Mouse (Mus musculus): ENCODE measurements at regions not wholly inside any gene's neighbourhood (a gene's known extent, or its start where the extent isn't known, plus 50 kb on each side); places are given as distances from the start of the nearest gene placed in this dataset.
"Not testable (repeated sequence)": the region's sequence is repeated elsewhere in the genome, so short reads cannot be mapped to it uniquely, and the experiment has no call there.

DNA sequence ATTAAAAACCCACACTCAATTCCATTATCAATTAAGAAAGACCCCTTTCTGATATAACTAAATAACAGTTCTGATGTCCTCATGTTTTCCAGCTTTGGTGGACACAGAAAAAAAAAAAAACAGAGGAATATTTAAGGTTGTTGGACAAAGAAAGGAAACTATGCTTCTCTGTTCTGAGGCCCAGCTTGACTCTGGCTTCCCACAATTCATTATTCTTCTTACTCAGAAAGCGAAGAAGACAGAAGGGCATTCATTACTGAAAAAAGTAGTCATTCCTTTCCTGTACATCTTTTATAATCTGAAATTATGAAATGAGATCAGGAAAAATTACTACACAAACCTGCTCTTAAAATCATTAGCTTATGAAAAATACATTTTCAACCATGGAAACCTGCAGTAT lies 263.2 kb upstream of the 1700008P02Rik start:
- DNase-seq = no peak

GRCm38 (mm10) chr3:6876265-6876664 lies 256.0 kb upstream of the 1700008P02Rik start:
- no peak for DNase-seq

DNA sequence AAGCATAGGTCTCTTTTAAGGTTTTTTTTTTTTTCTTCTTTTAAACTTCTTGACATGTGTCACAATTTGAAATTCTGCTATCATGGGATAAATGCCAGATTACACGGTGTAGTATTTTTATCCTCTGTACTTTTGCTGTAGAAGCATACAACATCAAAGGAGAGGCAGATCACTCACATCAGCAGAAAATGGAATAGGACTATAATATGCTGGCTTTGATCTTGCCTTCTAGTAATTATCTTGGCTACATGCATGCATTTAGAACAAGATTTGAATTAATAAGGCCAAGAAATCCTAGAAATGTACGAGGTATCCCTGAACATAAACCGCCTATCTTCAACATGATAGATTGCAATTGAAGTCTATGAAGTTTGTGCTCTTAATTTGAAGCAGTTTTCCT lies 251.9 kb upstream of the 1700008P02Rik start:
- DNase-seq = no peak

GRCm38 (mm10) chr3:6871752-6872151 lies 251.5 kb upstream of the 1700008P02Rik start:
- DNase-seq = no peak

- no peak for DNase-seq
These were observed 245.9 kb upstream of the 1700008P02Rik start for GRCm38 (mm10) chr3:6866148-6866483.

- no peak for DNase-seq
These were observed 245.4 kb upstream of the 1700008P02Rik start for GRCm38 (mm10) chr3:6865462-6866147.

- no peak for DNase-seq
These were observed 239.6 kb upstream of the 1700008P02Rik start for GRCm38 (mm10) chr3:6859866-6860180.

DNA sequence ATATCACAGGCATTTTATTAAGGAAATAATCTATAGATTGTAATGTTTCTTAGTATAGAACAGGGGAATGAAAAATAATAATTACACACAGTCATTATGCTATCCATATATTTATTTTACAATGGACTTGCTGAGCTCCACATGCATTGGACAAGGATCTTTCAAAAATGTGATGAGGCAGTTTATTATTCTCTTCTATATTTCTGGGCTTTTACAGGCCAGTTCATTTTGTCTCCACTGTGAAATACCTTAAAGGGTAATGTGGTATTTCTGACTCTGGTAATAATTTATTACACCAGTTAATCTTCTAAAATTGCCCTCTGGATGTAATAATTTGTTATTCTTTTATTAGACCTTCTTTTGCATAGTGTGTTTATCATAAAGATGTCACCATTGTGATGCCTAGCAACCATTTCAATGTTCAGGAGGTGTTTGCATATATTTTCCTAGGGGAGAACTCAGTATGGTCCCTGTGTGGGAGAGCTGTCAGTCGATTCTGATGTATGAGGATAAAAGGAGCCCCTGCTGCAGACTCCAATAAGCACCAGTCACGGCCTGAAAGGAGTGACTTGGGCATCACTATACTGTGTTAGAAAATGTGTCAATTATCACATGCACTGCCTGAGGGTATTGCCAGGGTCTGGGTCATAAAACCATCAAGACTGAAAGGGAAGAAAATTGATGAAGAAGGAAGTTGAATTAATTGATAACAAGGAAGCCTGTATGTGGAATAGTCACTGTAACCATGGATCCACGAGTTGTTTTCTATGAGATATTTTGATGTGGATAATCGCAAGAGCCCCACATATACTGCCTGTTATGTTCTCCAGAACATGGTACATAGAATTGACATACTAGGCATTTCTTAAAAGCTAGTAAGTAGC lies 239.0 kb upstream of the 1700008P02Rik start:
- no peak for DNase-seq

GRCm38 (mm10) chr3:6819332-6819731 lies 199.1 kb upstream of the 1700008P02Rik start:
- no peak for DNase-seq

DNA sequence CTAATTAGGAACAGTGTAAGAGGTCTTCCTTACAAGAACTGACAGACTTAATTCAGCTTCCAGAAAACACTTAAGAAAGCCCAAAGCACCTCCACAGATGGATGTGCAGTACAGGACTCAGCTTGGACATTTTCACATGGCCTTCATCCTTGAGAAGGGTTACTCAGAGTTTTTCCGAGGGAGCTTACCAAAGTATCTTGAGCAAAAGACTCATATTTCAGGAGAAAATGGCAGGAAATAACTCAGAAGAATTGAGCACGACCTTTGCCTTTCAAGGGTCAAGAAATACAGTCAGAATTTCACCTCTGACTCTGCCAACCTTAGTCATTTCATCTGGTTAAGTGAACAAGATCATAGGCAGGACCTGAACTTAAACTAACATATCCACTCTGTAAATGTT lies 192.1 kb upstream of the 1700008P02Rik start:
- DNase-seq = no peak

- no peak for DNase-seq
These were observed 189.2 kb upstream of the 1700008P02Rik start for GRCm38 (mm10) chr3:6809381-6809950.

- DNase-seq = not testable (repeated sequence)
These were observed 180.0 kb upstream of the 1700008P02Rik start for GRCm38 (mm10) chr3:6800092-6800716.

DNA sequence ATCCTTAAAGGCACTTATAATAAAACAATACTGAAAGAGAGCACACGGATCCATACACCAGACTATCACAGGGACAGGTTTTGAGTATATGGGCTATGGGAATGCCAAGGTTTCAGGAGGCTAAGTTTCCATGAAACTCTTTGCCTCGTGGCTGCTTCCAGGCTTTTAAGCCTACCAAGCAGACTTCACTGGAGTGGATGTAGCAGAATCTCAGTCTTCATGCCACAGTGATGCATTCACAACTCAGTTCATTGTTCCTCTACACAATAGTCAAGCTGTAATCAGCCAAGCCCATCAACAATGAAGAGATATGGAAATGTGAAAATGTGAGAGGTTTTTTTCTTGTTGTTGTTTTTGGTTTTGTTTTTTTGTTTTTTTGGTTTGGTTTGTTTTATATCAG lies 148.3 kb upstream of the 1700008P02Rik start:
- no peak for DNase-seq

- not testable (repeated sequence) for DNase-seq
These were observed 147.8 kb upstream of the 1700008P02Rik start for GRCm38 (mm10) chr3:6768085-6768484.

DNA sequence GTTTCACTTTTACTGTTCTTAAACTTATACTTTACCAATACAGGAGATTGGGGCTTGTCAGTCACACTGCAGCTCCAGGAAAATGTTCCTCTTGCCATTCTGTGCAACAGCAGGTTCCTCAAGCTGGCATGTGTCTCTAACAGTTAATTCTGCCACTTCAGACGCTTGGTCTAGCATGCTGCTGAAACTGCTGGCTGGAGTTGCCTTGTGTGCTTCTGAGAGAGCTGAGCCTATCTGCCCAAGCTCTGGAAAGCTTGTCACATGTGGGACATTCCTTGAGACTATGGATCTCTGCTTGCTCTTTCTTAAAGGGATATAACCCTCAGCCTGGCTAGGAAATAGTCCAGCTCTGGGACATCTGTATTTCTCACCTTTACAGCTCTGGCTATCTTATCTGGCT lies 138.9 kb upstream of the 1700008P02Rik start:
- no peak for DNase-seq

- no peak for DNase-seq
These were observed 137.3 kb upstream of the 1700008P02Rik start for GRCm38 (mm10) chr3:6757562-6757961.

DNA sequence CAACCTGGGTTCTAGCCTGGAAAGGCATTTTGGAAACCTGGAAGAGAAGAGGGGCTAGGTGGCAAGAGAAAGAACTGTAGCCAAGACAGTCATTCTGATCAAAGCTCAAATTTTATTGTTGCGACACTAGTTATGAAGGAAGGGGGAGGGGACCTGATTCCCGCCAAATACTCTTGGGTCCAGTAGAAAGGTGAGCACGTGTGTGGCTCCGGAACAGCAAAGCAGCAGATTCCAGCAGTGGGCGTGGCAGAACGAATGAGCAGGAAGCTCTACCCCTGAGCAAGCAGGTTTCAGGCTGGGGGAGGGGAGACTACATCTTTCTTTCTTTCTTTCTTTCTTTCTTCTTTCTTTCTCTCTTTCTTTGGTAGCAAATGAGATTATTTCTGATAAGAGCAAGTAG lies 130.5 kb upstream of the 1700008P02Rik start:
- DNase-seq = not testable (repeated sequence)

GRCm38 (mm10) chr3:6731372-6732297 lies 111.4 kb upstream of the 1700008P02Rik start:
- no peak for DNase-seq

- DNase-seq = no peak
These were observed 109.8 kb upstream of the 1700008P02Rik start for GRCm38 (mm10) chr3:6730066-6730465.

DNA sequence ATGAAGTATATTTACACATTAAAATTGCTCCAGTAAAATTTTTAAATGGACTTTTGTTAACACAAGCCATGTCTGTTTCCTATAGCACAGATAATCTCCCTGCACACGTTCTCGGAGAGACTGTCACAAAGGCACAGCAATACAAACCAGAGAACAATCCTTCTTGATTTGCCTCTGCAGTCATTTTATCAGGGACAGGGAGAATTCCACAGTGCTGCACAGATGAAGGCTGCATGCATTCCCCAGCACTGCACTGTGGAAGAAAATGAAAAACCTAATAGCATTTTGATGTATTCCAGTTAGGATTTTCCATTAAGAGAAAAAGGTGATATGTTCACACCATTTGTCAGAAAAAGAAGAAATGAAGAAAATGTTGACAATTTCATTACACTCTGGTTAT lies 63.4 kb upstream of the 1700008P02Rik start:
- no peak for DNase-seq

DNA sequence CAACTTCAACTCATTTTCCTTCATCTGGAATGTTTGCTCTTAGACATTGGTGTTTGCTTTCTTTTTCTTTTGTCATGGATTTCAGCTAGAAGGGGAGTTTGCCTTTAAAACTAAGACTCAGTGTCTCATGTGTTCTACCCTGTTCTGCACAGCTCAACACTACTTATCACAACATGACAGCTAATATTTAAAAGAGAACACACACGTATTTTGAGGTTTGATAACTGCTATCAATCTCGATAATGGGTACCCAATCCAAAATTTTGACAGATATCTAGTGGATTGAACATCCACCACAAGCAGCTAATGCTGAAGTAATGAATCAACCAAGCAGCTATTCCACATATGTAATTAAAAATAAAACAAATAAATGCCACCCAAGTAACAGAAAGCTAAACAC lies 61.2 kb upstream of the 1700008P02Rik start:
- DNase-seq = no peak

- no peak for DNase-seq
These were observed 56.1 kb upstream of the 1700008P02Rik start for GRCm38 (mm10) chr3:6676382-6676781.

DNA sequence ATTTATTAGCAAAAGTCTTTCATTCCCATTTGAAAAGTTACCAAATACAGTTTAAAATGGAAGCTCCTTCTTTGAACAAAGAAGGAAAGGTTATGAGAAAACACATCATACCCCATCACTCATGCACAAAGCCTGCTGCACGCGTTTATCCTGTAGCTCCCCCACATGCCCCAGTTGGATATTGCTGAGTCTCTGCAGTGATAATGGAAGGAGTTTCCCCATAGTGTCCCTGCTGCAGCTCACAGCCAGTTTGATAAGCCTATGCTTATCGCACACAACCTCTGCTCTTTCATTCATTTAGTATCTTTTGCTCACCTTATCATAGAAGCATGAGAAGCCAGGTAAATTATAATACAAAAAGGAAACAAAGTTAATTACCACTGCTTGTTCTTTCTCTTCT lies 55.1 kb upstream of the 1700008P02Rik start:
- no peak for DNase-seq

Data from kidney, adult 18-20 months (tissue).